Mouse (Mus musculus) CH12.LX (cell line): ENCODE measurements around the gene Ppp1r12a. TPM values are rescaled to one million over a fixed set of nuclear protein-coding genes. Genes with fewer than 3 reads are reported as not detected.
A peak's percentile ranks its signal among the peaks of the same experiment; 100 is the strongest.

Source experiments
- DNase-seq: peaks from one replicate; pipeline ENCODE4 v3.0.0-alpha.2; 2013; ENCODE audit errors: extremely low read depth
- H3K27ac ChIP-seq: 2 replicates; pipeline ENCODE4 v1.5.1; 2012; ENCODE audit warnings: low read depth, mild to moderate bottlenecking, control low read depth, moderate library complexity; ENCODE audit not compliant: insufficient read depth
- H3K27me3 ChIP-seq: replicated peaks from 2 replicates; pipeline ENCODE3; 2012; ENCODE audit warnings: inconsistent platforms
- H3K36me3 ChIP-seq, 2 experiments: replicated peaks in 1 of 2; 2 replicates each; pipeline versions ENCODE3 to v1.6.1; 2012; ENCODE audit warnings: inconsistent platforms in 1 of 2, low read length in 1 of 2, mild to moderate bottlenecking in 1 of 2, mixed read lengths in 1 of 2, moderate library complexity in 1 of 2; ENCODE audit not compliant: control insufficient read depth in 1 of 2, insufficient read depth in 1 of 2
- H3K4me1 ChIP-seq, 2 experiments: 2 replicates each; pipeline ENCODE4 v1.6.1; 2012; ENCODE audit warnings: inconsistent platforms in 1 of 2, moderate library complexity in 1 of 2; ENCODE audit not compliant: insufficient read depth in 2 of 2, control insufficient read depth in 1 of 2
- H3K4me2 ChIP-seq: 2 replicates; pipeline ENCODE4 v1.6.1; 2012; ENCODE audit warnings: low read depth, mild to moderate bottlenecking, control low read depth; ENCODE audit not compliant: poor library complexity, insufficient read depth, severe bottlenecking
- H3K4me3 ChIP-seq, 3 experiments: fragments of 150-350 bp in 1 of 3; sonication (generic) in 1 of 3; replicated peaks in 1 of 3; 2 replicates each; pipeline versions ENCODE3 to v1.5.1; 2011 to 2012; ENCODE audit warnings: low read depth in 2 of 3, low read length in 2 of 3, mild to moderate bottlenecking in 2 of 3, moderate library complexity in 2 of 3, control low read depth in 1 of 3, improper control_type of control experiment in 1 of 3, inconsistent platforms in 1 of 3, mixed read lengths in 1 of 3; ENCODE audit not compliant: poor library complexity in 1 of 3
- H3K79me2 ChIP-seq: replicated peaks from 2 replicates; pipeline ENCODE4 v1.6.1; 2012; ENCODE audit warnings: mild to moderate bottlenecking, moderate library complexity; ENCODE audit not compliant: control insufficient read depth, poor library complexity, insufficient read depth, severe bottlenecking; ENCODE audit errors: extremely low read depth
- H3K9ac ChIP-seq: 2 replicates; pipeline ENCODE4 v1.6.1; 2012; ENCODE audit warnings: low read depth, mild to moderate bottlenecking, control low read depth, moderate library complexity; ENCODE audit not compliant: insufficient read depth
- H3K9me3 ChIP-seq: replicated peaks from 2 replicates; pipeline ENCODE3; 2012; ENCODE audit warnings: low read length, inconsistent platforms, mixed read lengths
- BHLHE40 ChIP-seq: IDR thresholded peaks from 2 replicates; pipeline ENCODE4 v1.6.1; 2011; ENCODE audit warnings: mild to moderate bottlenecking, low read depth, low read length, improper control_type of control experiment
- CHD1 ChIP-seq: IDR thresholded peaks from 2 replicates; pipeline ENCODE4 v1.6.1; 2012; ENCODE audit warnings: low read depth, low read length, improper control_type of control experiment, inconsistent platforms
- CTCF ChIP-seq, 2 experiments: IDR thresholded peaks in 1 of 2; conservative IDR thresholded peaks in 1 of 2; 2 replicates each; pipeline ENCODE4 v1.5.1; 2011 to 2012; ENCODE audit warnings: low read depth in 2 of 2, low read length in 2 of 2, improper control_type of control experiment in 1 of 2, inconsistent platforms in 1 of 2, mild to moderate bottlenecking in 1 of 2, moderate library complexity in 1 of 2
- ELF1 ChIP-seq: IDR thresholded peaks from 2 replicates; pipeline ENCODE4 v1.6.1; 2014; ENCODE audit warnings: low read depth, mild to moderate bottlenecking, inconsistent platforms, low read length, improper control_type of control experiment
- GABPA ChIP-seq: IDR thresholded peaks from 2 replicates; pipeline ENCODE4 v1.6.1; 2012; ENCODE audit warnings: low read depth, low read length, improper control_type of control experiment, inconsistent platforms; ENCODE audit not compliant: insufficient replicate concordance
- IRF4 ChIP-seq: IDR thresholded peaks from 2 replicates; pipeline ENCODE4 v1.6.1; 2014; ENCODE audit warnings: low read depth, mild to moderate bottlenecking, inconsistent platforms, low read length, improper control_type of control experiment
- KAT2A ChIP-seq: IDR thresholded peaks from 2 replicates; pipeline ENCODE4 v1.6.1; 2012; ENCODE audit warnings: low read length, improper control_type of control experiment, inconsistent platforms; ENCODE audit not compliant: insufficient replicate concordance
- MAFK ChIP-seq: IDR thresholded peaks from 2 replicates; pipeline ENCODE4 v1.6.1; 2011; ENCODE audit warnings: low read length, improper control_type of control experiment; ENCODE audit not compliant: insufficient replicate concordance
- MAX ChIP-seq: IDR thresholded peaks from 2 replicates; pipeline ENCODE4 v1.6.1; 2011; ENCODE audit warnings: low read length, improper control_type of control experiment
- MYC ChIP-seq: IDR thresholded peaks from 2 replicates; pipeline ENCODE4 v1.6.1; 2011; ENCODE audit warnings: low read depth, mild to moderate bottlenecking, improper control_type of control experiment, low read length
- NELFE ChIP-seq: IDR thresholded peaks from 2 replicates; pipeline ENCODE4 v1.6.1; 2011; ENCODE audit warnings: low read depth, low read length, improper control_type of control experiment
- NRF1 ChIP-seq: IDR thresholded peaks from 2 replicates; pipeline ENCODE4 v1.6.1; 2014; ENCODE audit warnings: low read depth, mild to moderate bottlenecking, inconsistent platforms, low read length, improper control_type of control experiment, moderate library complexity
- POLR2A ChIP-seq: IDR thresholded peaks from 2 replicates; pipeline ENCODE4 v1.6.1; 2011; ENCODE audit warnings: low read depth, mild to moderate bottlenecking, improper control_type of control experiment, low read length
- RAD21 ChIP-seq: IDR thresholded peaks from 2 replicates; pipeline ENCODE4 v1.6.1; 2011; ENCODE audit warnings: low read depth, mild to moderate bottlenecking, low read length, improper control_type of control experiment, moderate library complexity
- SIN3A ChIP-seq: IDR thresholded peaks from 2 replicates; pipeline ENCODE4 v1.6.1; 2012; ENCODE audit warnings: low read length, improper control_type of control experiment, inconsistent platforms
- SMC3 ChIP-seq: IDR thresholded peaks from 2 replicates; pipeline ENCODE4 v1.6.1; 2011; ENCODE audit warnings: low read depth, low read length, improper control_type of control experiment
- TBP ChIP-seq: conservative IDR thresholded peaks from 2 replicates; pipeline ENCODE4 v1.6.1; 2011; ENCODE audit warnings: low read depth, low read length, improper control_type of control experiment
- TCF12 ChIP-seq: IDR thresholded peaks from 2 replicates; pipeline ENCODE4 v1.6.1; 2014; ENCODE audit warnings: low read depth, mild to moderate bottlenecking, inconsistent platforms, low read length, improper control_type of control experiment
- USF2 ChIP-seq: conservative IDR thresholded peaks from 2 replicates; pipeline ENCODE4 v1.6.1; 2011; ENCODE audit warnings: low read depth, low read length, improper control_type of control experiment
- ZKSCAN1 ChIP-seq: IDR thresholded peaks from 2 replicates; pipeline ENCODE4 v1.6.1; 2012; ENCODE audit warnings: low read depth, inconsistent platforms, low read length, improper control_type of control experiment, borderline replicate concordance
- dilution Hi-C: fragments of 300-500 bp; cut with MboI; formaldehyde crosslinking; loops from 2 replicates; pipeline ENCODE4 v1.14.3; 2020; ENCODE audit warnings: low sequenced_read_pairs; ENCODE audit not compliant: extremely low pct_unique_long_range_greater_than_20kb, extremely low pct_ligation_motif_present
- in situ Hi-C: fragments of 300-500 bp; cut with MboI; formaldehyde crosslinking; loops from 3 replicates; pipeline ENCODE4 v1.14.3; 2019; ENCODE audit warnings: low sequenced_read_pairs, low pct_ligation_motif_present, low pct_unique_long_range_greater_than_20kb, mixed read lengths
- polyA plus RNA-seq: library from polyadenylated mRNA; unstranded; fragments of >175 nt; gene quantifications from 2 replicates; pipeline ENCODE4 v1.2.1, GENCODE M21; 2012; ENCODE audit warnings: low read depth; ENCODE audit not compliant: insufficient read length
- total RNA-seq, 2 experiments: library from RNA; depleted of rRNA; stranded (reverse); fragments of 300-350 nt in 1 of 2; fragments of >200 nt in 1 of 2; gene quantifications; 2 replicates each; pipeline ENCODE4 v1.2.3; 2012 to 2014

Ppp1r12a gene
- total and polyA plus RNA-seq, 3 experiments = 34.4 to 70.8 (median 60.0) TPM

DNA sequence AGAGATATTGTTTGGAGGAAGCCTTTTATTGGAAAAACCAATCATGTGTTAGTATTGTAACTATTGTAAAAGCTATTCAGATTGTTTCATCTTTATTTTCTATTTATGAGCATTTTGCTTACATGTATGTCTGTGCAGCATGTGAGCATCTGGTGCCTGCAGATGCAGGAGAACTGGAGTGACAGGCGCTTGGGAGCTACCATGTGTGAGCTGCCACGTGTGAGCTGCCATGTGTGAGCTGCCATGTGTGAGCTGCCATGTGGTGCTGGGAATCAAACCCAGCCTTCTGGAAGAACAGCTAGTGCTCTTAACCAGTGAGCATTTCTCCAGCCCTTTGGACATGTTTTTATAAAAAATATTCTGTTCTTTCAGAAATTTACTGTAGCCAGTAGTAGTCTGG is 18.3 kb downstream of the Ppp1r12a start:
- DNase-seq = no peak
- in situ Hi-C loops (loop anchor here (25.0 kb wide), 1 partner anchor 218 kb away; no protein-coding TSS in a partner anchor), dilution Hi-C loops (no loop called here)
- Histone ChIP-seq H3K27me3 (no peaks in the 10 kb centered on the region), H3K4me3 (no peak overlapping the region), H3K9me3 (no peaks in the 10 kb centered on the region), H3K27ac (no peak overlapping the region), H3K79me2 (peaks cover 40% of the 10 kb centered on the region)
- no peak for TF ChIP-seq MAX
- no peak for TF ChIP-seq ELF1
- TF ChIP-seq USF2 = no peak
- TF ChIP-seq ZKSCAN1 = no peak
- no peak for TF ChIP-seq BHLHE40
- TF ChIP-seq SIN3A = no peak
- TF ChIP-seq, all 38 proteins: peak for 0
- Histone ChIP-seq H3K4me1 (peaks cover 5 to 71% of the 10 kb centered on the region in 2 experiments), H3K9ac (no peak overlapping the region), H3K4me2 (no peak overlapping the region), H3K36me3 (peaks cover 0 to 5% of the 10 kb centered on the region in 2 experiments)

DNA sequence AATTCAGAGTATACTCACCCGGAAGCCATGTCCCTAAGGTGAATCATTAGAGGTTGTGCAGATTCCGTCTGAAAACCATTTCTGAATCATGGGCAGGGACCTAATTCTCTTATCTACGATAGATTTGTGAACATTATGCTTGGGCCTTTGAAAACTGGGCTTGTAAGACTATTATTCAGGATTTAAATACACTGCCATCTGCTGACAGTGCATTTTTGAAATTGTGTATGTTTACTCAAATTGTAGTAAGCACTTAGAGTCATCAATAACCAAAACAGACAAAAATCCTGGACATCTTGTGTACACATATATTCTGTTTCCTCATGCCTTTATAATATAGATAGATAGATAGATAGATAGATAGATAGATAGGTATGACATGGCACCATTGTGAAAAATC is 19.9 kb downstream of the Ppp1r12a start:
- dilution Hi-C loops (no loop called here), in situ Hi-C loops (loop anchor here (25.0 kb wide), 1 partner anchor 220 kb away; no protein-coding TSS in a partner anchor)
- Histone ChIP-seq H3K79me2 (peaks cover 44% of the 10 kb centered on the region), H3K27me3 (no peaks in the 10 kb centered on the region), H3K4me1 (peaks cover 5 to 69% of the 10 kb centered on the region in 2 experiments), H3K9ac (no peak overlapping the region), H3K4me3 (no peak overlapping the region), H3K27ac (no peak overlapping the region), H3K4me2 (no peak overlapping the region), H3K36me3 (peaks cover 0 to 5% of the 10 kb centered on the region in 2 experiments), H3K9me3 (no peaks in the 10 kb centered on the region)
- TF ChIP-seq SMC3 (no peak), MAFK (peak; percentile 68)
- no peak for DNase-seq

DNA sequence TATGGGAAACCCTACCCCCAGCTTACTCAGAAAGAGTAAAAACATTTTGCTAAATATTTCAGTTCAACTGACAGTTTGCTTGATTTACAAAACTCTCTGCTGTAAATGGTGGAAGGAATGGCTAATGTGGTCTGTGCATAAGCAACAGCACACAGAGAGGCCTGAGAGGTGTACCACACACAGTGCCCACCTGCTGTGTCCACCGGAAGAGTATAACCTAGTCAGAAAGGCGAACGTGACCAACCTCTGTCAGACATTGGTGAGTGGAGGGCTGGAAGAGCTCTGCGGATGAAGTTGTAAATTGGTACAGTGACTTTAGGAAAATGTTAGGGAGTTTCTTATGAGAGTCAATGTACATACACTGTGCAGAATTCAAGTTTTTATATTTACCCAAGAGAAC is 20.4 kb downstream of the Ppp1r12a start:
- H3K27me3 ChIP-seq = no peaks in the 10 kb centered on the region
- in situ Hi-C loops = loop anchor here (25.0 kb wide), 1 partner anchor 220 kb away; no protein-coding TSS in a partner anchor
- no peak overlapping the region for H3K4me3 ChIP-seq
- no peak overlapping the region for H3K4me2 ChIP-seq
- H3K4me1 ChIP-seq = peaks cover 5 to 73% of the 10 kb centered on the region in 2 experiments
- peaks cover 0 to 5% of the 10 kb centered on the region in 2 experiments for H3K36me3 ChIP-seq
- no peak overlapping the region for H3K27ac ChIP-seq
- DNase-seq = no peak
- dilution Hi-C loops = no loop called here
- H3K9ac ChIP-seq = no peak overlapping the region
- H3K79me2 ChIP-seq = peaks cover 46% of the 10 kb centered on the region
- no peaks in the 10 kb centered on the region for H3K9me3 ChIP-seq
- TF ChIP-seq POLR2A = no peak
- no peak for TF ChIP-seq NRF1
- TF ChIP-seq TBP = no peak
- TF ChIP-seq CTCF (conservative IDR thresholded peaks at IDR 0.05 in 1 of 2, IDR thresholded peaks at IDR 0.05 in 1 of 2; ENCODE audit: low read depth in 2 of 2, low read length in 2 of 2) = no peak
- no peak for TF ChIP-seq MYC
- no peak for TF ChIP-seq GABPA
- no peak for TF ChIP-seq CHD1
- TF ChIP-seq RAD21 = no peak
- TF ChIP-seq IRF4 = no peak
- no peak for TF ChIP-seq KAT2A
- TF ChIP-seq BHLHE40 = no peak
- TF ChIP-seq MAX = no peak
- no peak for TF ChIP-seq MAFK
- no peak for TF ChIP-seq NELFE
- no peak for TF ChIP-seq TCF12
